Mouse (Mus musculus) lung, embryonic 14.5 days (tissue): ENCODE measurements around the gene Rab3a. TPM values are rescaled to one million over a fixed set of nuclear protein-coding genes. Genes with fewer than 3 reads are reported as not detected.

Source experiments
- ATAC-seq: fragments of 200-750 bp; cut with Nextera tagmentation; 2 replicates; pipeline ENCODE4 v1.8.0; 2017; ENCODE audit warnings: mild to moderate bottlenecking, moderate TSS enrichment, moderate library complexity; ENCODE audit not compliant: insufficient read depth
- DNase-seq: peaks from one replicate; pipeline ENCODE4 v3.0.0-alpha.2; 2015
- H3K27ac ChIP-seq: fragments of 300-500 bp; sonication (generic); 2 replicates; pipeline ENCODE4 v1.5.1; 2014; ENCODE audit warnings: low read depth, mild to moderate bottlenecking, moderate library complexity
- H3K27me3 ChIP-seq: fragments of 300-500 bp; sonication (generic); 2 replicates; pipeline ENCODE4 v1.6.1; 2014; ENCODE audit warnings: low read length, control low read depth; ENCODE audit not compliant: insufficient read depth
- H3K36me3 ChIP-seq: fragments of 300-500 bp; sonication (generic); 2 replicates; pipeline ENCODE4 v1.6.1; 2014; ENCODE audit warnings: control low read depth; ENCODE audit not compliant: insufficient read depth
- H3K4me1 ChIP-seq: fragments of 300-500 bp; sonication (generic); 2 replicates; pipeline ENCODE4 v1.6.1; 2014; ENCODE audit warnings: antibody characterized with exemption, control low read depth; ENCODE audit not compliant: insufficient read depth
- H3K4me2 ChIP-seq: fragments of 300-500 bp; sonication (generic); 2 replicates; pipeline ENCODE4 v1.6.1; 2014; ENCODE audit warnings: mild to moderate bottlenecking
- H3K4me3 ChIP-seq: fragments of 300-500 bp; sonication (generic); 2 replicates; pipeline ENCODE4 v1.5.1; 2014; ENCODE audit warnings: low read depth, low read length
- H3K9ac ChIP-seq: fragments of 300-500 bp; sonication (generic); 2 replicates; pipeline ENCODE4 v1.6.1; 2014
- H3K9me3 ChIP-seq: fragments of 300-500 bp; sonication (generic); 2 replicates; pipeline ENCODE4 v1.6.1; 2016; ENCODE audit warnings: low read depth, low read length, control low read depth
- CTCF ChIP-seq: IDR thresholded peaks from 2 replicates; pipeline ENCODE4 v1.5.1; 2016; ENCODE audit warnings: antibody characterized with exemption, low read depth
- WGBS: fragments of 180-500 bp; shearing (Covaris S2); extraction: QIAGEN DNeasy Blood & Tissue Kit; methylation state at CpG from one replicate; pipeline ENCODE4 v1.1.7; 2014; 5-methylcytosine and 5-hydroxymethylcytosine counted together
- polyA plus RNA-seq: library from polyadenylated mRNA; unstranded; fragments of >200 nt; fragmentation: Nextera tagmentation; extraction: Ambion mirVana; gene quantifications from 2 replicates; pipeline ENCODE4 v1.2.1, GENCODE M21; 2014

The Rab3a gene
- polyA plus RNA-seq, 1 experiment from 2014 or later: 10.5 TPM

DNA sequence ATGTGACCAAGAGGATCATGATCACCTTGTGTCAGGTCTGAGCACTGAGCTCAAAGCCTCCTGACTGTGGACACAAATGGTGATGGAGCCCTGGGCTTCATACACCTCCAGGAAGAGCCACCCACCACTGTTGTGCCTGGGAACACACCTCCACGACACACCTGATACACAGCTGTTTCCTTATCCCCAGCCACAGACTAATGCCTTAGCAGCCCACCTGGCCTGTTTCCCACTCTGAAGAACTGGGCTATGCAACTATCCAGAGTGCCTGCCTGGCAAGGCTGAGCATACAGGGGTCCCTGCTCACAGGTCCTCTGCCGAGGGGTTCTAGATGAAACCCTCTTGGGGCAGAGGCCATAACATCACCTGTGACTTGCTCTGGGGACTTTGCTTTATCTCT is 39.7 kb downstream of the Rab3a start:
- WGBS: 68% methylated on average over 2 of the region's 2 CpGs
- Histone ChIP-seq H3K4me2 (no peak overlapping the region), H3K27ac (no peak overlapping the region), H3K27me3 (peaks cover 17% of the 10 kb centered on the region), H3K9ac (no peak overlapping the region), H3K36me3 (0 out of 2 replicates have a peak, but pooled peaks cover 3% of the 10 kb centered on the region), H3K9me3 (no peaks in the 10 kb centered on the region), H3K4me3 (no peak overlapping the region), H3K4me1 (peaks cover 13% of the 10 kb centered on the region)
- TF ChIP-seq CTCF: no peak
- ATAC-seq (no peak), DNase-seq (no peak)

GRCm38 (mm10) chr8:70795370-70795769 is 40.9 kb downstream of the Rab3a start:
- Histone ChIP-seq H3K9me3 (no peaks in the 10 kb centered on the region), H3K4me2 (no peak overlapping the region), H3K27me3 (peaks cover 23% of the 10 kb centered on the region), H3K9ac (no peak overlapping the region), H3K4me3 (no peak overlapping the region), H3K36me3 (no peaks in the 10 kb centered on the region), H3K27ac (no peak overlapping the region), H3K4me1 (peaks cover 13% of the 10 kb centered on the region)
- DNase-seq (no peak), ATAC-seq (no peak)
- 89% methylated on average over 2 of the region's 2 CpGs for WGBS
- TF ChIP-seq CTCF: no peak; the same call in 1 of the 2 replicates

DNA sequence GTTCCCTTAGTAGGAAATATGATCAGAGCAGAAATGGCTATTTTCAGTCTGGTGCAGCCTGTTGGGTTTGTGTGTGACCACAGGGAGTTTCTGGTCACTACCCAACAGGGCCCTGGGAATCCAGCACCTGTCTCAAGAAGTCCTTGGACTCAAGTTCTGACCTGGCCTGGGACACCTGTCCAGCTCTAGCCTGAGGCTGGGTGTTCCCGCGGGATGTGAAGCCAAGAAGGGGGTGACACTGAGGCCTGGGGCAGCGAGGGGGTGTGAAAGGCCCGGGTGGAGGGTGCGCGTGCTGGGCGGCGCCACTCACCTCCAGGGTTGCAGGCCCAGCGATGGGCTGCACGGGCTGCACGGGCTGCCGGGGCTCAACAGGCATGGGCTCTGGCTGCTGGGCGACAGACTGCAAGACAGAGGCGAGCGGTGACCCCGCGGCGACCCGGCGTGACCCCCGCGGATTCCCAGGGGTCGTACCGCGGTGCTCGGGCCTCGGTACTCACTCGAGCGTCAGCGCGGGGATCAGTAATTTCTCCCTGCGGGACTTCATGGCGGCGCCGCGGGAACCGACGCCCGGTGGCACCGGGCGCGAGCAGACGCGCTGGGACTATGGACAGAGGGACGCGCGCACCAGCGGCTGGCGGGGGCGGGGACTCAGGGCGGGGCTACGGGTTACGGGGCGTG is 42.1 kb downstream of the Rab3a start:
- no peak for DNase-seq
- H3K27me3 ChIP-seq: peaks cover 23% of the 10 kb centered on the region
- ATAC-seq: peak; percentile 1; the same call in 1 of the 2 replicates

GRCm38 (mm10) chr8:70797081-70798070 is 42.9 kb downstream of the Rab3a start:
- H3K27me3 ChIP-seq: peaks cover 23% of the 10 kb centered on the region
- H3K4me2 ChIP-seq: peak overlapping the region; percentile 91
- H3K4me3 ChIP-seq: peak overlapping the region; percentile 52
- H3K9ac ChIP-seq: peak overlapping the region; percentile 50
- peaks cover 8% of the 10 kb centered on the region for H3K4me1 ChIP-seq
- WGBS: under 1% methylated on average over 56 of the region's 57 CpGs
- H3K27ac ChIP-seq: no peak overlapping the region
- TF ChIP-seq CTCF: no peak
- peak; percentile 93 for DNase-seq
- no peaks in the 10 kb centered on the region for H3K9me3 ChIP-seq
- peak; percentile 84 for ATAC-seq
- H3K36me3 ChIP-seq: no peaks in the 10 kb centered on the region

More for the DNA sequence above, 42.1 kb downstream of the Rab3a start:
- no peak for TF ChIP-seq CTCF
- 3% methylated on average over 46 of the region's 54 CpGs for WGBS
- Histone ChIP-seq H3K9ac (peak overlapping the region; percentile 40), H3K27ac (no peak overlapping the region), H3K9me3 (no peaks in the 10 kb centered on the region), H3K4me1 (peaks cover 8% of the 10 kb centered on the region), H3K4me2 (peak overlapping the region; percentile 91), H3K4me3 (peak overlapping the region; percentile 52), H3K36me3 (no peaks in the 10 kb centered on the region)

GRCm38 (mm10) chr8:70798281-70798680 is 43.8 kb downstream of the Rab3a start:
- ATAC-seq (no peak), DNase-seq (peak; percentile 27)
- Histone ChIP-seq H3K36me3 (no peaks in the 10 kb centered on the region), H3K4me2 (peak overlapping the region; percentile 91), H3K27ac (no peak overlapping the region), H3K9ac (no peak overlapping the region), H3K4me1 (0 out of 2 replicates have a peak, but pooled peaks cover 4% of the 10 kb centered on the region), H3K4me3 (peak overlapping the region; percentile 52), H3K27me3 (peaks cover 25% of the 10 kb centered on the region), H3K9me3 (no peaks in the 10 kb centered on the region)
- 9% methylated on average over 15 of the region's 15 CpGs for WGBS
- TF ChIP-seq CTCF: no peak

GRCm38 (mm10) chr8:70800648-70801047 is 46.2 kb downstream of the Rab3a start:
- ATAC-seq (no peak), DNase-seq (no peak)
- Histone ChIP-seq H3K36me3 (no peaks in the 10 kb centered on the region), H3K27me3 (peaks cover 37% of the 10 kb centered on the region), H3K4me3 (no peak overlapping the region), H3K4me1 (peaks cover 9% of the 10 kb centered on the region; the same call in 1 of the 2 replicates), H3K27ac (no peak overlapping the region), H3K4me2 (no peak overlapping the region), H3K9ac (no peak overlapping the region), H3K9me3 (no peaks in the 10 kb centered on the region)
- TF ChIP-seq CTCF: no peak
- 59% methylated on average over 10 of the region's 10 CpGs for WGBS

- H3K27ac ChIP-seq: no peak overlapping the region
- DNase-seq (no peak), ATAC-seq (no peak)
- peaks cover 37% of the 10 kb centered on the region for H3K27me3 ChIP-seq
- no peak for TF ChIP-seq CTCF
- no peaks in the 10 kb centered on the region for H3K36me3 ChIP-seq
- no peak overlapping the region for H3K9ac ChIP-seq
- H3K4me1 ChIP-seq: peaks cover 9% of the 10 kb centered on the region; the same call in 1 of the 2 replicates
- H3K9me3 ChIP-seq: no peaks in the 10 kb centered on the region
- 17% methylated on average over 14 of the region's 15 CpGs for WGBS
- no peak overlapping the region for H3K4me2 ChIP-seq
- H3K4me3 ChIP-seq: no peak overlapping the region
These were observed 46.7 kb downstream of the Rab3a start for GRCm38 (mm10) chr8:70801156-70801555.
